Mouse (Mus musculus) limb, embryonic 10.5 days (tissue): ENCODE data around the gene Prm2. TPM values are rescaled to one million over a fixed set of nuclear protein-coding genes. Genes with fewer than 3 reads are reported as not detected.

Experiments
- DNase-seq: peaks from one replicate; pipeline ENCODE4 v3.0.0-alpha.2; 2017; ENCODE audit warnings: low spot score
- H3K27ac ChIP-seq: fragments of 300-500 bp; sonication (generic); 2 replicates; pipeline ENCODE4 v1.5.1; 2016; ENCODE audit warnings: mild to moderate bottlenecking
- H3K27me3 ChIP-seq: fragments of 300-500 bp; sonication (generic); 2 replicates; pipeline ENCODE4 v1.6.1; 2016; ENCODE audit warnings: low read depth, mild to moderate bottlenecking; ENCODE audit not compliant: poor library complexity, severe bottlenecking
- H3K36me3 ChIP-seq: fragments of 300-500 bp; sonication (generic); 2 replicates; pipeline ENCODE4 v1.6.1; 2016; ENCODE audit warnings: mild to moderate bottlenecking, moderate library complexity
- H3K4me1 ChIP-seq: fragments of 300-500 bp; sonication (generic); 2 replicates; pipeline ENCODE4 v1.6.1; 2016
- H3K4me3 ChIP-seq: fragments of 300-500 bp; sonication (generic); 2 replicates; pipeline ENCODE4 v1.5.1; 2016; ENCODE audit warnings: mild to moderate bottlenecking, moderate library complexity
- H3K9me3 ChIP-seq: fragments of 300-500 bp; sonication (generic); replicated peaks from 2 replicates; pipeline ENCODE4 v1.6.1; 2016; ENCODE audit warnings: mild to moderate bottlenecking
- WGBS: fragments of 180-500 bp; shearing (Covaris S2); methylation state at CpG from one replicate; pipeline ENCODE4 v1.1.7; 2016; 5-methylcytosine and 5-hydroxymethylcytosine counted together
- polyA plus RNA-seq: library from polyadenylated mRNA; unstranded; fragments of >200 nt; fragmentation: Nextera tagmentation; extraction: Ambion mirVana; gene quantifications from 2 replicates; pipeline ENCODE4 v1.2.1, GENCODE M21; 2016

Prm2 gene
- not detected in 2 replicates for polyA plus RNA-seq

GRCm38 (mm10) chr16:10796034-10796433, at the start of gene Prm2:
Gene Prm2 (minus strand): TSS chr16:10796134.
- WGBS = 84% methylated on average over 6 of the region's 6 CpGs
- Histone ChIP-seq H3K27me3 (peaks cover 32% of the 10 kb centered on the region), H3K4me3 (no peak within 1 kb of the TSS), H3K27ac (no peak within 1 kb of the TSS), H3K9me3 (no peaks in the 10 kb centered on the region), H3K4me1 (peaks cover 4% of the 10 kb centered on the region), H3K36me3 (no peaks in the 10 kb centered on the region)
- no peak for DNase-seq

GRCm38 (mm10) chr16:10844319-10844670, 48.4 kb upstream of the Prm2 start:
- Histone ChIP-seq H3K36me3 (peaks cover 24% of the 10 kb centered on the region), H3K27ac (peak overlapping the region; percentile 70), H3K9me3 (no peaks in the 10 kb centered on the region), H3K4me1 (peaks cover 37% of the 10 kb centered on the region), H3K27me3 (no peaks in the 10 kb centered on the region), H3K4me3 (peak overlapping the region; percentile 37)
- WGBS = 67% methylated on average over 6 of the region's 6 CpGs
- no peak for DNase-seq

GRCm38 (mm10) chr16:10843486-10844318, 47.8 kb upstream of the Prm2 start:
- H3K27ac ChIP-seq = peak overlapping the region; percentile 70
- WGBS = 16% methylated on average over 18 of the region's 18 CpGs
- no peaks in the 10 kb centered on the region for H3K9me3 ChIP-seq
- peak; percentile 71 for DNase-seq
- peaks cover 37% of the 10 kb centered on the region for H3K4me1 ChIP-seq
- H3K4me3 ChIP-seq = peak overlapping the region; percentile 37
- no peaks in the 10 kb centered on the region for H3K27me3 ChIP-seq
- H3K36me3 ChIP-seq = peaks cover 24% of the 10 kb centered on the region

GRCm38 (mm10) chr16:10842282-10842855, 46.4 kb upstream of the Prm2 start:
- peaks cover 51% of the 10 kb centered on the region for H3K4me1 ChIP-seq
- no peak overlapping the region for H3K27ac ChIP-seq
- WGBS = 79% methylated on average over 4 of the region's 4 CpGs
- no peaks in the 10 kb centered on the region for H3K27me3 ChIP-seq
- H3K9me3 ChIP-seq = no peaks in the 10 kb centered on the region
- no peak for DNase-seq
- no peak overlapping the region for H3K4me3 ChIP-seq
- H3K36me3 ChIP-seq = peaks cover 24% of the 10 kb centered on the region

GRCm38 (mm10) chr16:10840018-10840417, 44.1 kb upstream of the Prm2 start:
- no peaks in the 10 kb centered on the region for H3K27me3 ChIP-seq
- H3K4me3 ChIP-seq = no peak overlapping the region
- H3K27ac ChIP-seq = peak overlapping the region; percentile 61; the same call in 1 of the 2 replicates
- H3K4me1 ChIP-seq = peaks cover 68% of the 10 kb centered on the region
- H3K9me3 ChIP-seq = no peaks in the 10 kb centered on the region
- 94% methylated on average over 13 of the region's 14 CpGs for WGBS
- DNase-seq = no peak
- peaks cover 24% of the 10 kb centered on the region for H3K36me3 ChIP-seq

GRCm38 (mm10) chr16:10838487-10839245, 42.7 kb upstream of the Prm2 start:
- DNase-seq = no peak
- WGBS = 52% methylated on average over 10 of the region's 10 CpGs
- Histone ChIP-seq H3K27me3 (0 out of 2 replicates have a peak, but pooled peaks cover 2% of the 10 kb centered on the region), H3K9me3 (no peaks in the 10 kb centered on the region), H3K4me3 (no peak overlapping the region), H3K4me1 (peaks cover 62% of the 10 kb centered on the region), H3K36me3 (peaks cover 24% of the 10 kb centered on the region), H3K27ac (peak overlapping the region; percentile 61)

GRCm38 (mm10) chr16:10837903-10838302, 42.0 kb upstream of the Prm2 start:
- peak overlapping the region; percentile 61 for H3K27ac ChIP-seq
- peaks cover 57% of the 10 kb centered on the region for H3K4me1 ChIP-seq
- no peak overlapping the region for H3K4me3 ChIP-seq
- DNase-seq = no peak
- no peaks in the 10 kb centered on the region for H3K9me3 ChIP-seq
- peaks cover 24% of the 10 kb centered on the region for H3K36me3 ChIP-seq
- 100% methylated on average over 1 of the region's 1 CpGs for WGBS
- H3K27me3 ChIP-seq = 0 out of 2 replicates have a peak, but pooled peaks cover 7% of the 10 kb centered on the region

GRCm38 (mm10) chr16:10837250-10837649, 41.3 kb upstream of the Prm2 start:
- no peak for DNase-seq
- Histone ChIP-seq H3K36me3 (peaks cover 24% of the 10 kb centered on the region), H3K4me3 (no peak overlapping the region), H3K27me3 (0 out of 2 replicates have a peak, but pooled peaks cover 7% of the 10 kb centered on the region), H3K4me1 (peaks cover 54% of the 10 kb centered on the region), H3K27ac (no peak overlapping the region), H3K9me3 (no peaks in the 10 kb centered on the region)
- WGBS = 88% methylated on average over 3 of the region's 3 CpGs

- H3K4me3 ChIP-seq = no peak overlapping the region
- no peak for DNase-seq
- no peaks in the 10 kb centered on the region for H3K9me3 ChIP-seq
- H3K4me1 ChIP-seq = peaks cover 53% of the 10 kb centered on the region
- no peak overlapping the region for H3K27ac ChIP-seq
- H3K36me3 ChIP-seq = peaks cover 21% of the 10 kb centered on the region
- 0 out of 2 replicates have a peak, but pooled peaks cover 7% of the 10 kb centered on the region for H3K27me3 ChIP-seq
- WGBS = 94% methylated on average over 3 of the region's 3 CpGs
Measured at GRCm38 (mm10) chr16:10836388-10836787, 40.5 kb upstream of the Prm2 start.

- Histone ChIP-seq H3K4me3 (peak within 1 kb of the TSS; percentile 90), H3K9me3 (no peaks in the 10 kb centered on the region), H3K4me1 (peaks cover 52% of the 10 kb centered on the region), H3K27ac (peak within 1 kb of the TSS; percentile 97), H3K36me3 (peaks cover 8% of the 10 kb centered on the region), H3K27me3 (0 out of 2 replicates have a peak, but pooled peaks cover 7% of the 10 kb centered on the region)
- DNase-seq = peak; percentile 92
- under 1% methylated on average over 67 of the region's 69 CpGs for WGBS
Measured at GRCm38 (mm10) chr16:10834911-10835587, 39.1 kb upstream of the Prm2 start, which contains the start of gene Rmi2. Gene Rmi2 (plus strand): TSS chr16:10835059.

GRCm38 (mm10) chr16:10834542-10834910, 38.6 kb upstream of the Prm2 start:
- 11% methylated on average over 12 of the region's 12 CpGs for WGBS

GRCm38 (mm10) chr16:10828461-10828805, 32.5 kb upstream of the Prm2 start:
- Histone ChIP-seq H3K27ac (0 out of 2 replicates have a peak overlapping the region, but pooled peaks have one; percentile 11), H3K4me1 (peaks cover 14% of the 10 kb centered on the region; the same call in 1 of the 2 replicates), H3K4me3 (no peak overlapping the region), H3K36me3 (no peaks in the 10 kb centered on the region), H3K9me3 (no peaks in the 10 kb centered on the region), H3K27me3 (0 out of 2 replicates have a peak, but pooled peaks cover 3% of the 10 kb centered on the region)
- WGBS = 72% methylated on average over 4 of the region's 4 CpGs
- no peak for DNase-seq

More at GRCm38 (mm10) chr16:10834542-10834910, 38.6 kb upstream of the Prm2 start:
- Histone ChIP-seq H3K4me1 (peaks cover 46% of the 10 kb centered on the region), H3K9me3 (no peaks in the 10 kb centered on the region), H3K4me3 (peak overlapping the region; percentile 90), H3K36me3 (0 out of 2 replicates have a peak, but pooled peaks cover 2% of the 10 kb centered on the region), H3K27ac (peak overlapping the region; percentile 97), H3K27me3 (0 out of 2 replicates have a peak, but pooled peaks cover 7% of the 10 kb centered on the region)
- no peak for DNase-seq
